Mouse (Mus musculus): ENCODE data around the gene Prkar1a.

The Prkar1a gene

GRCm38 (mm10) chr11:109706586-109706985 lies 57.4 kb downstream of the Prkar1a start:
- no peak for DNase-seq (ENCODE audit: low spot score)

DNA sequence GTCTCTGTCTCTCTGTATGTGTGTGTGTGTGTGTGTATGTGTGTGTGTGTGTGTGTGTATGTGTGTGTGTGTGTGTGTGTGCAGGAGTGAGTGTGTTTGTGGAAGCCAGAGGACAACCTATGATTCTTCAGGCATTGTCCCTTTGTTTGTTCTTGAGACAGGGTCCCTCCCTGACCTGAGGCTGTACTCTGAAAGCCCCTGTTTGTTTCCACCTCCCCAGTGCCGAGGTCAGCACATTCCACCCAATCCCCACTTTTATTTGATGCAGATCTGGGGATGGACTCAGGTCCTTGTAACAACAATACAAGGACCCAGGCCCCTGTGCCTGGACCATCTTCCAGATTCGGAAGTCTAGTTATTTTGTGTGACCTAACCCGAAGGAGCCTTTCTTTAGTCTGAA lies 58.2 kb downstream of the Prkar1a start:
- DNase-seq (ENCODE audit: low spot score) = no peak

DNA sequence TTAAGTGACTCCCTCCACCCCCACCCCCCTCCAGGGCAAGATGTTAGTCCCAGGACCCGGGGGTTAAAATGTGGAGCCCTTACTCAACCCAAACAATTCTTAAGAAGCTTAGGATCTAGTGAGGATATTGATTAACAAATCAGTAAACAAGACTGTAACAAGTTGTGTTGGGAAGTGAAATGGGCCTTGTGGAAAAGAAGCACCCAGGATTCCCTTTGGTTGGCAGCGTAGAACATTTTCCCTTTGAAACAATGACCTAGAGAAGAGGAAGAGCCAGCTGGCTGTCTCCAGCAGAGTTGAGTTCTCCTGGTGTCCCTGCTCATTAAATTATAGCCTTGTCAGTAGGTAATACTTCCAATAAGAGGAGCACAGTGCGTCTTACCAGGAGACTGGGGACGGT lies 59.6 kb downstream of the Prkar1a start:
- DNase-seq (ENCODE audit: low spot score) = no peak

GRCm38 (mm10) chr11:109709501-109709900 lies 60.3 kb downstream of the Prkar1a start:
- no peak for DNase-seq (ENCODE audit: low spot score)

DNA sequence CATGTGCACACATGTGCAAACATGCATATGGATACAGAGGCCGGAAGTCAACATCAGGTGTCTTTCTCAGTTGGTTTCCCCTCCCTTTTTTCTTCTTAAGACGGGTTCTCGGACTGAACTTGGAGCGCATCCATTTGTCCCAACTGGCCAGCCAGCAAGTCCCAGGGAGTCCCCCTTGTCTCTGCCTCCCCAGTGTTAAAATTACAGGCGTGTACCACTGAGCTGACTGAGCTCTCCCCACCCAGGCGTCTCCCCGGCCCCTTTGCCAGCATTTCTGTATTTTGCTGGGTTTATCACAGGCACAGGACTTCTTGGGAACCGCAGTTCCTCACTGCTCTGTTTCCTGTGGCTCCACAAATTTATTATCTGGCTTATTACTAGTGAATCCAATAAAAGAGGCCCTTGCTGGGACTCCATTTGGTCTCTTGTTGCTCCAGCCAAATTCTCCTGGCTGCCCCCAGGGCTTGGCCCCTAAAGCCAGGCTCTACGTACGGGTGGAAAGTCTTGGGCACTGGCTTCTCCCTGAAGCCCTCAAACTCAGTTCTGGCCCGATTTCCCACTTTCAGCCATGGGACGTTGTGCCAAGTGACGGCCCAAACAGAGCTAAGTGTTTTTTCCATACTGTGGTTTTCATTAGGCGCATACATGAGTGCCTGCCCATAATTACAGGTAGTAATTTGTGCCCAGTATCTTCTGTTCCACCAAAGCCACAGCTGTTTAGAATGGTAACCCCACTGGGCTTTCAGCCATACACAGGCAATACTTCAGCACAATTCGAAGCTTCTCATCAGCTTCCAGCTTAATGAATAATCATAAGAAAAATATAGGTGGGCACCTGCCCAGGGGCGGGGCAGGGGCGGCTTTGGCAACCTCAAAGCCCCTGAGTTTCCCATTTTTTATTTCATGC lies 65.4 kb downstream of the Prkar1a start:
- no peak for DNase-seq (ENCODE audit: low spot score)

DNA sequence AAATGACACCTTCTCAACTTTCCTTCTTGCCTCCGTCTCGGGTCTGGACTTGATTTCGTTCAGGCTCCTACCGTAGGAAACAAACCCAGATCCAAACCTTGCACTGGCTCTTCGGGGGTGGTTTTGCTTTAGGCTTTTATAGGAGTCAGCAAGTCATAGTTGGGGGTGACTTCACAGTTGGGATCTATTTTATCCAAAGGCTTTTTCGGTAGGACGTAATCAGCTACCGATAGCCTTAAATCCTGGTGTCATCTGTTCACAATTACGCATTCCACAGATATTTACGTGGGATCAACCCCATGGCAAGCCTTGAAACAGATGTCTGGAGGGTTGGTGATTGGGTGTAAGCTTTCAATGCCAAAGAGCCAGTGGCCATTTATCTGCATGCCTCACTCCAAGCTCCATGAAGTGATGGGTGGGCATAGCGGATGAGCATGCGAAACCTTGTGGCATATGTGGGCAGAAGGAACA lies 66.1 kb downstream of the Prkar1a start:
- DNase-seq (ENCODE audit: low spot score) = no peak

DNA sequence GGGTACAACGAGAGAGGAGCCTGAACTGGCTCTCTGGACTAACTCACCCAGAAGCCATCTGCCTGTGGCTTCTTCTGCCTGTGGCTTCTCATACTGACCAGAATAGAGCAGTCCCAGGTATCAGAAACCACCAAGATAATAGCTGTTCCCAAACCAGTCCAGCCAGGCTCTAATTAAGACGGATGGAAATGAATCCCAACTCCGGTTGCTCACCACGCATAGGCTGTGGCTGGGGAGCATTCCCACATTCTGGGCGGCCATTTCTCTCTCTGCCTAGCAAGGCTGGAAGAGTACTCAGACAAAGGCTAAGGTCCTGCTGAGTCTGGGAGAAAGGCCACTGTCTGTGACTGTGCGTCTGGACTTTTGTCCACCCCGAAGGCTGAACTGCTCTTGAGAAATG lies 67.8 kb downstream of the Prkar1a start:
- no peak for DNase-seq (ENCODE audit: low spot score)

- no peak for DNase-seq (ENCODE audit: low spot score)
Measured at GRCm38 (mm10) chr11:109717448-109717847, 68.2 kb downstream of the Prkar1a start.

GRCm38 (mm10) chr11:109717966-109718895 lies 69.0 kb downstream of the Prkar1a start:
- no peak for DNase-seq (ENCODE audit: low spot score)

Measured in ovary, postnatal 36 days (tissue).